Mouse (Mus musculus) lung, postnatal 0 days (tissue): Measurements from ENCODE around the gene Gpam.

Source experiments
- CTCF ChIP-seq: IDR thresholded peaks from 2 replicates; pipeline ENCODE4 v1.5.1; 2016; ENCODE audit warnings: antibody characterized with exemption, mild to moderate bottlenecking
- EP300 ChIP-seq: IDR thresholded peaks from 2 replicates; pipeline ENCODE4 v1.6.1; 2016; ENCODE audit warnings: antibody characterized with exemption, mild to moderate bottlenecking, control low read depth

- TF ChIP-seq CTCF (no peak), EP300 (peak; percentile 48)
Measured at GRCm38 (mm10) chr19:55122351-55122980, 4.6 kb downstream of the Gpam start.
